Mouse (Mus musculus): ENCODE measurements around the gene Xkr7.

The Xkr7 gene

GRCm38 (mm10) chr2:153071491-153072184, 40.0 kb downstream of the Xkr7 start:
- DNase-seq (ENCODE audit: low spot score), result peak; percentile 22

DNA sequence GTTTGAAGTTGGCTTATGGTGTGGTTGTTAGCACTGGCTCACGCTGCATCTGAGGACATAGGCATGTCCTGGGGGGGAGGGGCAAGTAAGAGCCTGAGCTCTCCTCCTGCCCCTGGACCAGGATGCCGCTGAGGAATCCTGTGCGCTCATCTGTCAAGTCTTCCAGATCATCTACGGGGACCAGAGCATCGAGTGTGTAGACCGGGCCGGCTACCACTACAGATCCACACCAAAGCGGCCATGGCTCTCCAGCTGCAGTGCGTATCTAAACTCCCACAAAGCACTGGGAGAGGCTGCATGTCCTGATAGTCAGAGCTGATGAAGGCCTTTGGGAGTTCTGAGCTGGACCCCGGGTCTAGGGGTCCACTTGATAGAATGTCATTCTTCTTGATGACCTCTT, 43.0 kb downstream of the Xkr7 start:
- no peak for DNase-seq (ENCODE audit: low spot score)

- DNase-seq (ENCODE audit: low spot score), result no peak
Measured at GRCm38 (mm10) chr2:153075961-153076360, 44.3 kb downstream of the Xkr7 start.

DNA sequence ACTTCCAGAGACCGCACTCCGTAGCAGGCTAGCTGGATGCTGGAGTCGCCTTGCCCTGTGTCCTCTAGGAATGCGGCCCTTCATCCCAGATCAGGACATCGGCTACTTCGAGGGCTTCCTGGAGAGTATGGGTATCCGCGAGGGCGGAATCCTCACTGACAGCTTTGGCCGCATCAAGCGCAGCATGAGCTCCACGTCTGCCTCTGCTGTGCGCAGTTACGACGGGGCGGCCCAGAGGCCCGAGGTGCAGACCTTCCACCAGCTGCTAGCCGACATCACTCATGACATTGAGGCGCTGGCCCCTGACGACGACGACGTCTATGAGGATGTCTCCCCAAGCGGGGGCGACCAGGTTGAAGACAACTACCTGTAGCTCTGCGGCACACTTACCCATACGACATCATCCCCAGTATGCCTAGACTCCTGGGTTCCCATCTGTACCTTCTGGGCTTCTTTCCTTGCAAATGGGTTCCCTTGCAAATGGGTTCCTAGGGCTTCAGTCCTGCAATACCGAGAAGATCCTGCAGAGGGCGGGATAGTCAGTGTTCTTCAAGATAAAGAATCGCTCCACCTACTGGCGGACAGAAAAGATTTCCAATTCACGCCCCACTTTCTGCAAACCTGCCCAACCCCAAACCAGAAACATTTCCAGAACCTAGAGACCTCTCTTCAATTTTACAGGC, 49.3 kb downstream of the Xkr7 start:
- DNase-seq (ENCODE audit: low spot score), result peak; percentile 77

- DNase-seq (ENCODE audit: low spot score), result no peak
Measured at GRCm38 (mm10) chr2:153081866-153082265, 50.2 kb downstream of the Xkr7 start.

GRCm38 (mm10) chr2:153083275-153083674, 51.6 kb downstream of the Xkr7 start:
- no peak for DNase-seq (ENCODE audit: low spot score)

GRCm38 (mm10) chr2:153083824-153084223, 52.2 kb downstream of the Xkr7 start:
- no peak for DNase-seq (ENCODE audit: low spot score)

- DNase-seq (ENCODE audit: low spot score), result no peak
Measured at GRCm38 (mm10) chr2:153084261-153084976, 52.8 kb downstream of the Xkr7 start.

DNA sequence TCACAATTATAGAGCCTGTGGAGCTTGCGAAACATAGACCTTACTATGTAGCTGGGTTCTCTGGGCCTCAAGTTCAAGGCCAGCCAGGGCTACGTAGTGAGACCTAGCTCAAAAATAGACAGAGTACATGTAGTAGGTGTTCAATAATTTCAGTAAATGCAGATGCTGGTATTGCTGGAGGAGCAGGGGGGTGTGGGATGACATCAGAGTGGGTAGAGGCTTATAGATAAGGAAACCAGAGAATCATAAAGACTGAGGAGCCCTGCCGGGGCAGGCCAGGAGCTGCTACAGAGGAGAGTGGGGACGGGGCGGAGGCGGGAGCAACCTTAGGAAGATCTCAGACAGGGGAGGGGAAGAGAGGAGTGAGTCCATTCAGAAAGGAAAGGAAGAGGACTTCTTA, 53.9 kb downstream of the Xkr7 start:
- no peak for DNase-seq (ENCODE audit: low spot score)

GRCm38 (mm10) chr2:153086166-153086565, 54.5 kb downstream of the Xkr7 start:
- no peak for DNase-seq (ENCODE audit: low spot score)

GRCm38 (mm10) chr2:153087091-153087490, 55.4 kb downstream of the Xkr7 start:
- DNase-seq (ENCODE audit: low spot score), result no peak

DNA sequence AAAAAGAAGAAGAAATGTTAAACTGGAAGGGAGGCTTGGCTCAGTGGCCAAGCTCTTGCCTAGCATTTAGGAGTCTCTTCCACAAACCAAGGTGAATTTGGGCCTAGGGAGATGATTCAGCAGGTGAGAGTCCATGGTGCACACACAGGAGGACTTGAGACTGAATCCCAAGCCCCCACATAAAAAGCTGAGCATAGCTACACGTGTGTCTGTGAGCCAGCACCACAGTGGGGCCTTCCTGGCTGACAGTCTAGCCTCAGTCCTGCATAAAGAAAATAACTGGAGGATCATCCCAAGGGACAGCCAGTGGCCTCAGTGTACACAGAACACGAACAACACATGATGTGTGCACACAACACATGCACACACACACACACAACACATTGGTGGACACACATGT, 57.7 kb downstream of the Xkr7 start:
- no peak for DNase-seq (ENCODE audit: low spot score)

DNA sequence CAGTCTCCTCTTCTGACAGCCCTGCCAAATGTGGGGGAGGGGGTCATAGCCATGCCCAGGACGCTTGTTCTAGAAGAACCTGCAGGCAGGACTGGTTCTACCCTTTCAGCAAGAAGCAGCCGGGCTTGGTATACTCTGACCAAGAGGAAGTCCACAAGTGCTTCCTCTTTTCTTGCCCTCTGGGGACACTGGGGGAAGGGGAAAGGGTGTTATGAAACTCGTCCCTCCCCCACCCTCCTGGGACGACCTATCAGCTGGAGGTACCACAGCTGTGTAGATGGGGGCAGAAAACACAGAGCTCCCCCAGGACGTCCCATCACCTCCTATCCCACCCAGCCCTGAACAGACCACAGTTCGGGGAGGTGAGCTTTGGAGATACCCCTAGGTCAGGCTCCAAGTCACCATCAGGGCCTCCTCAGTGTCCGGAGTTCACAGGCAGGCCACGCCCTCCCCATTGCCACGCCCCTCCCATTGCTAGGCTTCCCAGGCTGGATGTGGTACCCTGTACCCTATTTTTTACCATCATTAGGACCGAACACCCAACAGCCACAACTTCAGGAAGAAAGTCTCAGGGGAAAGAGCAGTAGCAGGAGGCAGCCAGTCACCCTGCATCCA, 59.0 kb downstream of the Xkr7 start:
- DNase-seq (ENCODE audit: low spot score), result no peak

Measured in testis, postnatal 14 days (tissue).